Mouse (Mus musculus) stomach, embryonic 15.5 days (tissue): ENCODE measurements at regions not wholly inside any gene's neighbourhood (a gene's known extent, or its start where the extent isn't known, plus 50 kb on each side); places are given as distances from the start of the nearest gene placed in this dataset.

Experiments
- ATAC-seq: fragments of 200-750 bp; cut with Nextera tagmentation; 2 replicates; pipeline ENCODE4 v1.8.0; 2017; ENCODE audit warnings: low read depth, moderate number of reproducible peaks, moderate TSS enrichment; ENCODE audit not compliant: insufficient read depth, low FRiP score
- H3K27ac ChIP-seq: fragments of 300-500 bp; sonication (generic); 2 replicates; pipeline ENCODE4 v1.5.1; 2015; ENCODE audit warnings: mild to moderate bottlenecking, inconsistent platforms
- H3K27me3 ChIP-seq: fragments of 300-500 bp; sonication (generic); replicated peaks from 2 replicates; pipeline ENCODE4 v1.6.1; 2015; ENCODE audit warnings: inconsistent platforms
- H3K36me3 ChIP-seq: fragments of 300-500 bp; sonication (generic); 2 replicates; pipeline ENCODE4 v1.6.1; 2015; ENCODE audit warnings: inconsistent platforms
- H3K4me1 ChIP-seq: fragments of 300-500 bp; sonication (generic); 2 replicates; pipeline ENCODE4 v1.6.1; 2015; ENCODE audit warnings: inconsistent platforms
- H3K4me2 ChIP-seq: fragments of 300-500 bp; sonication (generic); 2 replicates; pipeline ENCODE4 v1.6.1; 2015; ENCODE audit warnings: mild to moderate bottlenecking, inconsistent platforms
- H3K4me3 ChIP-seq: fragments of 300-500 bp; sonication (generic); replicated peaks from 2 replicates; pipeline ENCODE4 v1.5.1; 2015; ENCODE audit warnings: inconsistent platforms
- H3K9ac ChIP-seq: fragments of 300-500 bp; sonication (generic); 2 replicates; pipeline ENCODE4 v1.6.1; 2015; ENCODE audit warnings: inconsistent platforms
- H3K9me3 ChIP-seq: fragments of 300-500 bp; sonication (generic); 2 replicates; pipeline ENCODE4 v1.6.1; 2016; ENCODE audit warnings: inconsistent platforms
- WGBS: fragments of 180-500 bp; shearing (Covaris S2); methylation state at CpG from one replicate; pipeline ENCODE4 v1.1.7; 2015; 5-methylcytosine and 5-hydroxymethylcytosine counted together

DNA sequence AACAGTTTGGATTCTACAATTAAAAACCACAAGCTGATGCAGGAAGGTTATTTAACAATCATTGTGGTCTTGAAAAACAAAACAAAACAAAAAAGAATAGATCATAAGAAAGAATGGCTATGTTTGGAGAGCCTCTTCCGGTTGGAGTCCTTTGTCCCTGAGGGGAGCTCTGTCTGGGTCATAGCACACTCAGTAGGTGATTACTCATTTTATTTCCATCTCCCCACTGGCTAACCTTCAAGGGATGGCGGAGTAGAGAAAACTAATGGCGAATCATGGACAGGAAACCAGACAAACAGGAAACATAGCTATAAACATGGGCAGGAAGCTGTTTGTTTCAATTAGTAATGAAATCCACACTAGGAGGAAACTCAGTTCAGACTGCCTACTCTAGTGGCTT, 545.8 kb upstream of the Tenm3 start:
- Histone ChIP-seq H3K4me3 (no peak overlapping the region), H3K4me2 (no peak overlapping the region), H3K9ac (no peak overlapping the region), H3K27ac (no peak overlapping the region), H3K9me3 (no peaks in the 10 kb centered on the region), H3K27me3 (no peaks in the 10 kb centered on the region), H3K4me1 (no peaks in the 10 kb centered on the region), H3K36me3 (no peaks in the 10 kb centered on the region)
- ATAC-seq = no peak
- WGBS = 43% methylated on average over 3 of the region's 3 CpGs

DNA sequence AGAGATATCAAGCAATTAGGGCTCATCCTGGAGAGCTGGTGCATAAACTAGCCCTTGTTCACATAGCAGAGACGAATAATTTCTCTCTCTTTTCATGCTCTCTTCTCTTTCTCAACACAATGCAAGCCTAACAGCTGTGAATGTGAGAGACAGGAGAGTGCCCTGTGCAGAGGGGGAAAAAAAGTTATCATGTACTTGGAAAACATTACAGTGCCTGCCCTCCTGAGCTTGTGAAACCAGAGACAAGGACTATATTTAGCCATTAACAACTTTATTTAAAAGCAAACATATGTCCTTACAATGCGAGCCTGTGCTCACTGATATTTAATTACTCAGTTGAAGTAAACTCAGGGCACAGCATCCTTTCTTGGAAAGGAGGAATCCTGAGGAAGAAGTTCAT, 543.8 kb upstream of the Tenm3 start:
- Histone ChIP-seq H3K4me2 (no peak overlapping the region), H3K9me3 (no peaks in the 10 kb centered on the region), H3K27me3 (no peaks in the 10 kb centered on the region), H3K4me1 (no peaks in the 10 kb centered on the region), H3K4me3 (no peak overlapping the region), H3K36me3 (no peaks in the 10 kb centered on the region), H3K27ac (no peak overlapping the region), H3K9ac (no peak overlapping the region)
- 47% methylated on average over 2 of the region's 2 CpGs for WGBS
- ATAC-seq = no peak

- H3K4me3 ChIP-seq = no peak overlapping the region
- H3K36me3 ChIP-seq = no peaks in the 10 kb centered on the region
- WGBS = 90% methylated on average over 9 of the region's 9 CpGs
- H3K9me3 ChIP-seq = no peaks in the 10 kb centered on the region
- no peak overlapping the region for H3K9ac ChIP-seq
- H3K4me2 ChIP-seq = no peak overlapping the region
- no peak for ATAC-seq
- H3K27me3 ChIP-seq = no peaks in the 10 kb centered on the region
- H3K27ac ChIP-seq = no peak overlapping the region
- no peaks in the 10 kb centered on the region for H3K4me1 ChIP-seq
Observed at GRCm38 (mm10) chr8:49372686-49373085, 528.9 kb upstream of the Tenm3 start.

DNA sequence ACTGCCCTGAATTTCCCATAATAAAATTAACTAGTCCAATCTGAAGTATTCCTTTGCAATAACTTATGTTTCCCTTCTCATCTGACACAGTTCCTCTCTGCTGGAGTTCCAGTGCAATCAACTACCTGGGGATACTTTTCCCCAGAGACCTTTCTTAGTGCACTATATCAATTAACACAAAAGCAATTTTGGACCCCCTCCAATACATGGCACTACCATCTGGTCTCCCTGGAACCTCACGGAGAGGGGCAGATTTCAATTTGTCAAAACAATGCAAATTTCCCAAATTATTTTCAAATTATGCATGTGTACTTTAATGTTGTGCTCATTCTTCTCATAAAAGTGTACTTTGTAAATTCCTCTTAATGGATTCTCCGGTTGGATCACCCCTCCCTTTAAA, 518.9 kb upstream of the Tenm3 start:
- Histone ChIP-seq H3K9me3 (no peaks in the 10 kb centered on the region), H3K27me3 (no peaks in the 10 kb centered on the region)

DNA sequence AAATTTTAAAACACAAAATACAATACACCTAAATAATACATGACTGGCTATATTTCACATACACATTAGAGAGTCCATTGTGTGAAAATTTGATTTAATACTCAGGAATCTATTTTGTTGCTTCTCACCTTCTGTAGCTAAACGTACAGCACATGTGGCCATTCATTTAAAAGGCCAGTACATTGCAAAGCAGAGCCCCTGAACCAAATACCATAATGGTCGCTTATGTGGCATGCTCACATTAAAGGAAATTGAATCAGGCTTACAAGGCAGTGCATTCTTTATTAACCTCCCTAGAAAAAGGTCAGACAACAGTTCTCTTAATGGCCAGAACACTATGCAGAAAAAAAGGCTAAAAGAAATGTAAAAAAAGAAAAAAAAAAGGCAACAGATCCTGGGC, 517.7 kb upstream of the Tenm3 start:
- Histone ChIP-seq H3K4me1 (no peaks in the 10 kb centered on the region), H3K27ac (no peak overlapping the region), H3K9me3 (no peaks in the 10 kb centered on the region), H3K36me3 (no peaks in the 10 kb centered on the region), H3K27me3 (no peaks in the 10 kb centered on the region), H3K9ac (no peak overlapping the region), H3K4me2 (no peak overlapping the region), H3K4me3 (no peak overlapping the region)
- 77% methylated on average over 2 of the region's 2 CpGs for WGBS
- no peak for ATAC-seq

More for the DNA sequence above, 518.9 kb upstream of the Tenm3 start:
- Histone ChIP-seq H3K36me3 (no peaks in the 10 kb centered on the region), H3K27ac (no peak overlapping the region), H3K4me2 (no peak overlapping the region), H3K4me3 (no peak overlapping the region), H3K9ac (no peak overlapping the region), H3K4me1 (no peaks in the 10 kb centered on the region)
- 70% methylated on average over 2 of the region's 2 CpGs for WGBS
- ATAC-seq = no peak

DNA sequence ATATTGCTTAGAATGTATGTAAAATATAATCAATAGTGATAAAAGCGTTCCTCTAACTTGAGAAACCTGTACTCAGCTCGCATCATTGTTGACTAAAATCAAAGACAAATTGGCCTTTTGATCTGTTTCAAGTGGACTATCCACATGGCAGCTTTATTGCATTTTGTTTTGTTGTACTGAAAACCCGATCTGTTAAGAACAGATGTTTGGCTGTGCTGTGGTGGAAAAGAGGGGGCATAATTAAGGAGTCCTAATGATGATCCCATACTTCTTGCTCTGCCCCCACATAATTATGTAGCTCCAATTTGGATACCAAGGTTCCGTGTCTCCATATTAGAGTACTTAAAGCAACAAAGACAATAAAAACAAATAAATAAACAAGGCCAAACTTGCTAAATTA, 516.4 kb upstream of the Tenm3 start:
- no peaks in the 10 kb centered on the region for H3K9me3 ChIP-seq
- no peak overlapping the region for H3K9ac ChIP-seq
- WGBS = 67% methylated on average over 4 of the region's 4 CpGs
- H3K27ac ChIP-seq = no peak overlapping the region
- no peak overlapping the region for H3K4me2 ChIP-seq
- no peaks in the 10 kb centered on the region for H3K27me3 ChIP-seq
- H3K4me1 ChIP-seq = no peaks in the 10 kb centered on the region
- H3K4me3 ChIP-seq = no peak overlapping the region
- ATAC-seq = no peak
- H3K36me3 ChIP-seq = no peaks in the 10 kb centered on the region

GRCm38 (mm10) chr8:49359671-49360070, 515.9 kb upstream of the Tenm3 start:
- H3K4me1 ChIP-seq = no peaks in the 10 kb centered on the region
- no peak for ATAC-seq
- no peaks in the 10 kb centered on the region for H3K36me3 ChIP-seq
- 89% methylated on average over 9 of the region's 9 CpGs for WGBS
- no peak overlapping the region for H3K27ac ChIP-seq
- H3K9ac ChIP-seq = no peak overlapping the region
- H3K4me3 ChIP-seq = no peak overlapping the region
- no peak overlapping the region for H3K4me2 ChIP-seq
- H3K27me3 ChIP-seq = no peaks in the 10 kb centered on the region
- no peaks in the 10 kb centered on the region for H3K9me3 ChIP-seq

DNA sequence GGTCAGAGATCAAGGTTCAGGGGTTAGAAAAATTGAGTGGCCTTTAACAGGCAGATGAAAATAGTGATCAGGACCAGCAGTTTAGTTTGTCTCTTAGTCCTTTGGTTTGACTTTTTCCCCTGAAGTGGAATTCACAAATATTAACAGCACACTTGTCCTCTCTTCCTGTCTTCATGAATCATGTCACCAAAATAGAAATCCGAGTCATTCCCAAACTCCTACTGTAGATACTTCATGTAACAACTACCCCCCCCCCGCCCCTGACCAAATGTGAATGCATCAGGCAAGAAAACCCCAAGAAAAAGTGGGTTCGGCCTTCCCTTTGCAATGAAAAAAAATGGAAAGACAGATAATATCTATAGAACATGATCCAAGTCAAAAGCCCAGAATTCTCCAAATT, 504.9 kb upstream of the Tenm3 start:
- Histone ChIP-seq H3K4me1 (no peaks in the 10 kb centered on the region), H3K4me3 (no peak overlapping the region), H3K27me3 (no peaks in the 10 kb centered on the region), H3K4me2 (no peak overlapping the region), H3K36me3 (no peaks in the 10 kb centered on the region), H3K9me3 (no peaks in the 10 kb centered on the region), H3K27ac (no peak overlapping the region), H3K9ac (no peak overlapping the region)
- ATAC-seq = no peak
- WGBS = 73% methylated on average over 3 of the region's 3 CpGs

GRCm38 (mm10) chr8:49338716-49339115, 495.0 kb upstream of the Tenm3 start:
- Histone ChIP-seq H3K4me3 (no peak overlapping the region), H3K9ac (no peak overlapping the region), H3K4me2 (no peak overlapping the region), H3K27ac (no peak overlapping the region), H3K27me3 (no peaks in the 10 kb centered on the region), H3K36me3 (no peaks in the 10 kb centered on the region), H3K9me3 (no peaks in the 10 kb centered on the region), H3K4me1 (no peaks in the 10 kb centered on the region)
- no peak for ATAC-seq
- 81% methylated on average over 4 of the region's 4 CpGs for WGBS

DNA sequence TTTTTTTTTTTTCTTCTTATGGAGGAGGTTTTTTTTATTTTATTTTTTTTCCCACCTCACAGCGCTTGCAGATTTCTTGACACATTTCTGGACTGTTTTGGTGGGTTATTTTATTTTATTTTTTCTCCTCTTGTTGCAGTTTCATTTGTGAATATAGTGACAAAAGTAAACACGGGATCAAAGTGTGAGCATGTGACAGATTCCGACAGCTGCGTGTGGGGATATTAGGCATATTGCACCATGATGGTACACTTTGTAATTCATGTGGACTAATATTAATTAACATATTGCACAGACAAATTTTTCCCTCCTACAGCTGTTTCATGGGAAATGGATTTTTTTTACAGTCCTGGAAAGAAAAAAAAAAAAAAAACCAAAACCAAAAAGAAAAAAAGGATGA, 483.2 kb upstream of the Tenm3 start:
- no peak for ATAC-seq

DNA sequence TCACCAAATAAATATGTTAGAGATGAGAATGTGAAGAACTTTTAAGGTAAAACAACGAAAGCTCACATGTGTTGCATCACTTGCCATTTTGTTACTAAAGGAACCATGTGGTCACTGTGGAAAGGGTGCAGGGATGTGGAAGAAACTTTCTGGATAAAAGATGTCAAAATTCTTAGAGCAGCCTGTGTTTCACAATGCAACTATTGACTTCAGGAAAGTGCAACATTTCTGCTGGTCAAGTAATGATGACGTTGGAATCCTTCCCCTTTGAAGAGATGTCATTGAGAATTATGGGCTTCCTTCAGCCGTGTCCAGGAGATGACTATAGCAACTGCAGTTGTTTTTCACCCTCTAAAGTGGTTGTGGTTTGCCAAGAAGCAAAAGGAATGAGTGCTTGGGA, 477.7 kb upstream of the Tenm3 start:
- no peak for ATAC-seq
- no peaks in the 10 kb centered on the region for H3K36me3 ChIP-seq
- H3K9me3 ChIP-seq = no peaks in the 10 kb centered on the region
- H3K4me1 ChIP-seq = no peaks in the 10 kb centered on the region
- H3K4me3 ChIP-seq = no peak overlapping the region
- 55% methylated on average over 3 of the region's 3 CpGs for whole genome bisulfite sequencing
- H3K9ac ChIP-seq = no peak overlapping the region
- H3K27ac ChIP-seq = no peak overlapping the region
- no peaks in the 10 kb centered on the region for H3K27me3 ChIP-seq
- H3K4me2 ChIP-seq = no peak overlapping the region

More for the DNA sequence above, 483.2 kb upstream of the Tenm3 start:
- WGBS = 86% methylated on average over 4 of the region's 4 CpGs
- Histone ChIP-seq H3K4me3 (no peak overlapping the region), H3K36me3 (no peaks in the 10 kb centered on the region), H3K27me3 (no peaks in the 10 kb centered on the region), H3K27ac (no peak overlapping the region), H3K9me3 (no peaks in the 10 kb centered on the region), H3K4me1 (no peaks in the 10 kb centered on the region), H3K4me2 (no peak overlapping the region), H3K9ac (no peak overlapping the region)

GRCm38 (mm10) chr8:49313483-49314278, 469.9 kb upstream of the Tenm3 start:
- Histone ChIP-seq H3K27me3 (no peaks in the 10 kb centered on the region), H3K9ac (no peak overlapping the region), H3K9me3 (no peaks in the 10 kb centered on the region), H3K4me2 (no peak overlapping the region), H3K4me3 (no peak overlapping the region), H3K27ac (no peak overlapping the region), H3K4me1 (no peaks in the 10 kb centered on the region), H3K36me3 (no peaks in the 10 kb centered on the region)
- WGBS = 55% methylated on average over 10 of the region's 10 CpGs
- ATAC-seq = no peak

DNA sequence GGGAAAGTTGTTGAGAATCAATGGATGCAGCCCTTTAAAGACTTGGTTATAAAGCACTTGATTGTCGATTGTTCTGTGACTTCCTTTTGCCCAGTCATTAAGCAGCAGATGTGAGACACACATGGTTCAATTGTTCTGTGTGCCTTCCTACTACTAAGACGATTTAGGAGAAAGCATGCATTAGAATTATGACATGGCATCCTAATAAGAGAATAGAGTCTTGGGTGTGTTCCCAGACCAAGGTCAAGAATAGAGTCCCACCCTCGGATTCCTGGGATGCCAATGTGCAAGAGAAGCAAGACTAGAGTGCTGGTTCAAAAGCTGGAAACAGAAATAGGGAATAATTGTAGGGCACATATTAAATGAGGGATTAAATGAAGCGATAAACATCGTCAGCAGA, 469.1 kb upstream of the Tenm3 start:
- no peak overlapping the region for H3K4me2 ChIP-seq
- H3K4me1 ChIP-seq = no peaks in the 10 kb centered on the region
- H3K9ac ChIP-seq = no peak overlapping the region
- H3K27ac ChIP-seq = no peak overlapping the region
- no peak for ATAC-seq
- H3K4me3 ChIP-seq = no peak overlapping the region
- WGBS = 61% methylated on average over 5 of the region's 5 CpGs
- no peaks in the 10 kb centered on the region for H3K36me3 ChIP-seq
- no peaks in the 10 kb centered on the region for H3K27me3 ChIP-seq
- no peaks in the 10 kb centered on the region for H3K9me3 ChIP-seq
